Mouse (Mus musculus): Measurements from ENCODE around the gene Npepps. TPM values are rescaled to one million over a fixed set of nuclear protein-coding genes. Genes with fewer than 3 reads are reported as not detected.
"Not testable (repeated sequence)": the region's sequence is repeated elsewhere in the genome, so short reads cannot be mapped to it uniquely, and the experiment has no call there.

The Npepps gene
- total RNA-seq, 2 experiments from 2014 or later: 57.6 to 77.2 TPM

GRCm38 (mm10) chr11:97286973-97287372 lies 6.5 kb upstream of the Npepps start:
- no peak for TF ChIP-seq CTCF (IDR thresholded peaks at IDR 0.05)

GRCm38 (mm10) chr11:97285852-97286775 lies 5.7 kb upstream of the Npepps start:
- intact Hi-C loops (cut with DNase I): no loop called here
- Histone ChIP-seq H3K27ac (no peak overlapping the region), H3K4me3 (no peak overlapping the region)
- TF ChIP-seq CTCF (IDR thresholded peaks at IDR 0.05): no peak
- DNase-seq: no peak

More at GRCm38 (mm10) chr11:97286973-97287372, 6.5 kb upstream of the Npepps start:
- Histone ChIP-seq H3K4me3 (no peak overlapping the region), H3K27ac (no peak overlapping the region)
- intact Hi-C loops (cut with DNase I): no loop called here
- no peak for DNase-seq

GRCm38 (mm10) chr11:97284854-97285253 lies 4.4 kb upstream of the Npepps start:
- intact Hi-C loops (cut with DNase I): no loop called here
- no peak for DNase-seq
- Histone ChIP-seq H3K4me3 (no peak overlapping the region), H3K27ac (no peak overlapping the region)
- no peak for TF ChIP-seq CTCF (IDR thresholded peaks at IDR 0.05)

- no peak for TF ChIP-seq CTCF (IDR thresholded peaks at IDR 0.05)
- no peak overlapping the region for H3K27ac ChIP-seq
- intact Hi-C loops (cut with DNase I): no loop called here
- no peak overlapping the region for H3K4me3 ChIP-seq
- no peak for DNase-seq
Measured at GRCm38 (mm10) chr11:97282179-97282578, 1.7 kb upstream of the Npepps start.

- no peak for TF ChIP-seq CTCF (IDR thresholded peaks at IDR 0.05)
- peak; percentile 69 for DNase-seq
- intact Hi-C loops (cut with DNase I): loop anchor here (2.0 kb wide), 1 partner anchor 31 kb away; no protein-coding TSS in a partner anchor
- peak overlapping the region; percentile 85 for H3K4me3 ChIP-seq
- peak overlapping the region; percentile 98 for H3K27ac ChIP-seq
Measured at GRCm38 (mm10) chr11:97279405-97280215, 828 bp downstream of the Npepps start.

- no peak for DNase-seq
- H3K27ac ChIP-seq: peak overlapping the region; percentile 98
- intact Hi-C loops (cut with DNase I): no loop called here
Measured at GRCm38 (mm10) chr11:97279040-97279404, 1.4 kb downstream of the Npepps start.

GRCm38 (mm10) chr11:97278456-97278855 lies 2.0 kb downstream of the Npepps start:
- Histone ChIP-seq H3K27ac (peak overlapping the region; percentile 98), H3K4me3 (peak overlapping the region; percentile 85)
- intact Hi-C loops (cut with DNase I): no loop called here
- no peak for DNase-seq
- no peak for TF ChIP-seq CTCF (IDR thresholded peaks at IDR 0.05)

More at GRCm38 (mm10) chr11:97279040-97279404, 1.4 kb downstream of the Npepps start:
- TF ChIP-seq CTCF (IDR thresholded peaks at IDR 0.05): no peak
- peak overlapping the region; percentile 85 for H3K4me3 ChIP-seq

GRCm38 (mm10) chr11:97277166-97277565 lies 3.3 kb downstream of the Npepps start:
- intact Hi-C loops (cut with DNase I): no loop called here
- Histone ChIP-seq H3K27ac (peak overlapping the region; percentile 98), H3K4me3 (no peak overlapping the region)
- DNase-seq: no peak
- no peak for TF ChIP-seq CTCF (IDR thresholded peaks at IDR 0.05)

GRCm38 (mm10) chr11:97276019-97276418 lies 4.4 kb downstream of the Npepps start:
- intact Hi-C loops (cut with DNase I): no loop called here
- Histone ChIP-seq H3K27ac (0 out of 2 replicates have a peak overlapping the region, but pooled peaks have one; percentile 17), H3K4me3 (no peak overlapping the region)
- DNase-seq: no peak
- TF ChIP-seq CTCF (IDR thresholded peaks at IDR 0.05): no peak

- intact Hi-C loops (cut with DNase I): no loop called here
Measured at GRCm38 (mm10) chr11:97275349-97275748, 5.1 kb downstream of the Npepps start.

GRCm38 (mm10) chr11:97274947-97275346 lies 5.5 kb downstream of the Npepps start:
- intact Hi-C loops (cut with DNase I); H3K4me3 ChIP-seq; H3K27ac ChIP-seq; DNase-seq: not testable (repeated sequence)

More at GRCm38 (mm10) chr11:97275349-97275748, 5.1 kb downstream of the Npepps start:
- TF ChIP-seq CTCF (IDR thresholded peaks at IDR 0.05): no peak
- no peak for DNase-seq
- H3K4me3 ChIP-seq: no peak overlapping the region
- H3K27ac ChIP-seq: no peak overlapping the region

- intact Hi-C loops (cut with DNase I): no loop called here
- no peak; the same call in 1 of the 2 replicates for TF ChIP-seq CTCF (IDR thresholded peaks at IDR 0.05)
- no peak overlapping the region for H3K27ac ChIP-seq
- H3K4me3 ChIP-seq: no peak overlapping the region
- DNase-seq: no peak
Measured at GRCm38 (mm10) chr11:97273613-97274012, 6.8 kb downstream of the Npepps start.

- no peak overlapping the region for H3K27ac ChIP-seq
- H3K4me3 ChIP-seq: no peak overlapping the region
- DNase-seq: no peak
- no peak for TF ChIP-seq CTCF (IDR thresholded peaks at IDR 0.05)
- intact Hi-C loops (cut with DNase I): no loop called here
Measured at GRCm38 (mm10) chr11:97272835-97273234, 7.6 kb downstream of the Npepps start.
